Mouse (Mus musculus) forebrain, embryonic 14.5 days (tissue): Measurements from ENCODE around the gene Cand1. TPM values are rescaled to one million over a fixed set of nuclear protein-coding genes. Genes with fewer than 3 reads are reported as not detected.

Source experiments
- ATAC-seq: fragments of 200-750 bp; cut with Nextera tagmentation; 2 replicates; pipeline ENCODE4 v1.8.0; 2017; ENCODE audit warnings: mild to moderate bottlenecking, moderate library complexity
- DNase-seq: peaks from one replicate; pipeline ENCODE4 v3.0.0-alpha.2; 2015; ENCODE audit warnings: low spot score
- H3K27ac ChIP-seq: fragments of 300-500 bp; sonication (generic); 2 replicates; pipeline ENCODE4 v1.5.1; 2014; ENCODE audit warnings: low read depth, mild to moderate bottlenecking, control low read depth, low read length, moderate library complexity
- H3K27me3 ChIP-seq: fragments of 300-500 bp; sonication (generic); replicated peaks from 2 replicates; pipeline ENCODE4 v1.6.1; 2014; ENCODE audit warnings: low read length, control low read depth, mixed read lengths; ENCODE audit not compliant: control insufficient read depth, insufficient read depth
- H3K36me3 ChIP-seq: fragments of 300-500 bp; sonication (generic); 2 replicates; pipeline ENCODE4 v1.6.1; 2014; ENCODE audit warnings: low read length, control low read depth; ENCODE audit not compliant: control insufficient read depth, insufficient read depth
- H3K4me1 ChIP-seq: fragments of 300-500 bp; sonication (generic); 2 replicates; pipeline ENCODE4 v1.6.1; 2014; ENCODE audit warnings: antibody characterized with exemption, low read length, control low read depth; ENCODE audit not compliant: control insufficient read depth, insufficient read depth
- H3K4me2 ChIP-seq: fragments of 300-500 bp; sonication (generic); 2 replicates; pipeline ENCODE4 v1.6.1; 2014; ENCODE audit warnings: mild to moderate bottlenecking, control low read depth, low read length
- H3K4me3 ChIP-seq: fragments of 300-500 bp; sonication (generic); 2 replicates; pipeline ENCODE4 v1.5.1; 2014; ENCODE audit warnings: low read depth, low read length, control low read depth
- H3K9ac ChIP-seq: fragments of 300-500 bp; sonication (generic); 2 replicates; pipeline ENCODE4 v1.6.1; 2014; ENCODE audit warnings: mild to moderate bottlenecking, low read length, control low read depth, moderate library complexity
- H3K9me3 ChIP-seq: fragments of 300-500 bp; sonication (generic); replicated peaks from 2 replicates; pipeline ENCODE4 v1.6.1; 2016; ENCODE audit warnings: low read length, control low read depth, mixed read lengths; ENCODE audit not compliant: control insufficient read depth
- WGBS: fragments of 180-500 bp; shearing (Covaris S2); extraction: QIAGEN DNeasy Blood & Tissue Kit; methylation state at CpG from one replicate; pipeline ENCODE4 v1.1.7; 2014; 5-methylcytosine and 5-hydroxymethylcytosine counted together
- polyA plus RNA-seq: library from polyadenylated mRNA; unstranded; fragments of >200 nt; fragmentation: Nextera tagmentation; extraction: Ambion mirVana; gene quantifications from 2 replicates; pipeline ENCODE4 v1.2.1, GENCODE M21; 2014

The Cand1 gene
- polyA plus RNA-seq, 1 experiment from 2014 or later = 60.2 TPM

DNA sequence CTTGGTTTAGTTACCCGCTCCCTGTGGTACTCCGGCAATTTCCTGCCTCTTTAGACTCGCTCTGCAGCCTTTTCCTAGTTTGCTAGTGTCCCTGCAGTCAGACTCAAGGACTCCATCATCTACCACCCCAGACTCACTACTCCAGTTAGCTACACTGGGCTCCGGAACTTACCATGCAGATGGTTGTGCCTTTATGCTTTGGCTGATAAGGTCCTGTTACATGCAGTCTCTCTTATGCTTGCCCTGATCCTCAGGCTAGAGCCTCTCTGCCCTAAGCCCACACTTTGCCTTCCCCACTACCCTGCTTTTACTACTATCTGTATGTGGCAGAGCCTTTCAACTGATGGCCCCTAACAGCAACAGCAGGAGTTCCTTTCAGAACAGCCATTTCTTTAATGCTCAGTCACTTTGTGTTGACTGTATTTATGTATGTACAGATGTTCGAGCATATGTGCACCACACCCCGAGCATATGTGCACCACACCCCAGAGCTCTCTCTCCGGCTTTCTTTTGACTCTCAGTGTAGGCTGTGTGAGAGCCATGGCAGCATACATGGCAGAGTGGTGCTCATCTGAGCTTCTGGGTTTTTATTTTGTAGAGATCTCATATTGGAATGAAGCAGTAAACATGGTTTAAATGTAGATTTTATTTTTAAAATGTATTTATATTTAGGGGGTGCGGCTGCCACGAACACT lies 41.5 kb downstream of the Cand1 start:
- no peak overlapping the region for H3K4me2 ChIP-seq
- H3K4me1 ChIP-seq = no peaks in the 10 kb centered on the region
- no peak overlapping the region for H3K27ac ChIP-seq
- H3K9me3 ChIP-seq = no peaks in the 10 kb centered on the region
- DNase-seq (peak; percentile 64), ATAC-seq (peak; percentile 84)
- 93% methylated on average over 9 of the region's 9 CpGs for WGBS
- no peaks in the 10 kb centered on the region for H3K27me3 ChIP-seq
- no peak overlapping the region for H3K4me3 ChIP-seq
- H3K9ac ChIP-seq = no peak overlapping the region
- H3K36me3 ChIP-seq = peaks cover 40% of the 10 kb centered on the region

DNA sequence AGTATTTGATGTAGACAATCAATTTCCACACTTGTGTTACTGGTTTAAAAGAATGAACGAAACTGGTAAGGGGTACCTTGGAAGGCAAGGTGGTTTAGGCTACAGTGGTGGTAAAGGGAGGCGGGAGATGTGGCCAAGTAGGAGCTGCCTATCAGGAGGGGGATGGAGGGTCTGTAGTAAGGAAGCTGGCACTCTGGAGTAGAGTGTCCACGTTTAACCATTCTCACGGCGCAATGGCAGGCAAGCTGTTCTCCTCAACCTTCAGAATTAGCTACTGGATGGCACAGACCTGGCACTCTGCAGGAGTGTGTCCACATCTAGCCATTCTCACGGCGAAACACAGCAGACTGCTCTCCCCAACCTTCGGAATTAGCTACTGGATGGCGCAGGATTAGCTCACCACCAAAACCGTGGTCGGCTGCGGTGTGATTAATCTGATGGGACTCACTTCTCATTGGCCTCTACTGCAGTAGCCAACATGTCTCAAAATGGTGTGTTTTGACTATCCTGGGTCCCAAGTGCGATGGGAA lies 42.2 kb downstream of the Cand1 start:
- Histone ChIP-seq H3K4me1 (no peaks in the 10 kb centered on the region), H3K4me2 (no peak overlapping the region), H3K36me3 (peaks cover 34% of the 10 kb centered on the region), H3K9me3 (no peaks in the 10 kb centered on the region), H3K9ac (no peak overlapping the region), H3K27me3 (no peaks in the 10 kb centered on the region), H3K4me3 (no peak overlapping the region), H3K27ac (no peak overlapping the region)
- peak; percentile 8; the same call in 1 of the 2 replicates for ATAC-seq
- WGBS = 93% methylated on average over 13 of the region's 13 CpGs
- DNase-seq = no peak

DNA sequence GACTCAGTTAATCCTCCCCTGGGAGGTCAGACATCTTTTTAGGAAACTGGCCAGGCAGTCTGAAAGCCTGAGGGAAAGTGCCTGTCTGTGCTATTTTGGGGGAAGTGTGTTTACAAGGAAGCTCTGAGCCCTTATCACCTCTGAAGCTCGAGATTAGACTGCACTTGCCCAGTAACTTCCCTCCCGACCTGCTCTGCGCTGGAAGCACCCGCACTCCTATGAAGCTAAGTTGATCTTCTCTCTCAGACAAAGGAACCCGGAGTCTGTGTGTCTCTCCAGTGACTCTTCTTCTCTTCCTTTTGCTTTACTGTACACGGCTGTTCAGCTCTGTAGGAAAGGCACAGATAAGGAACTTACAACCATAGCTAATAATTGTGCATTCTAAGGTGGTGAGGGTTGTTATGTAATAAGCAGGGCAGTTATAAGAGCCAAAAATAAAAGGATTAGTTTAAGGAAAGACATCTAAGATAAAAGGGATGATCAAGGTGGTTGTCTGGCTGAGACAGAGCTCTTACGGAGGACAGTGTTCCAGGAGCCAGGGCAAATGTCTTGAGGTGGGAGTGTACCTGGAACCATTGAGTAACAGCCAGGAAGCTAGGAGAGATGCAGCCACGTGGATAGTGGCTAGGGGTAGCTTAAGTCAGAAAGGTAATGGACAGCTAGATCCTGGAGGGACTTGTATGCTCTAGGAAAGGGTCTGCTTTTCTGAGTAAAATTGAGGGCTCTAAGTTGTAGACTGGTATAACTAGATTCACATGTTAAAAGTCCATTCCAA lies 47.1 kb downstream of the Cand1 start:
- Histone ChIP-seq H3K36me3 (no peaks in the 10 kb centered on the region), H3K4me3 (no peak overlapping the region), H3K4me1 (no peaks in the 10 kb centered on the region), H3K9ac (no peak overlapping the region), H3K9me3 (no peaks in the 10 kb centered on the region), H3K27me3 (no peaks in the 10 kb centered on the region), H3K27ac (no peak overlapping the region), H3K4me2 (no peak overlapping the region)
- 67% methylated on average over 8 of the region's 8 CpGs for WGBS
- no peak for DNase-seq
- ATAC-seq = no peak

DNA sequence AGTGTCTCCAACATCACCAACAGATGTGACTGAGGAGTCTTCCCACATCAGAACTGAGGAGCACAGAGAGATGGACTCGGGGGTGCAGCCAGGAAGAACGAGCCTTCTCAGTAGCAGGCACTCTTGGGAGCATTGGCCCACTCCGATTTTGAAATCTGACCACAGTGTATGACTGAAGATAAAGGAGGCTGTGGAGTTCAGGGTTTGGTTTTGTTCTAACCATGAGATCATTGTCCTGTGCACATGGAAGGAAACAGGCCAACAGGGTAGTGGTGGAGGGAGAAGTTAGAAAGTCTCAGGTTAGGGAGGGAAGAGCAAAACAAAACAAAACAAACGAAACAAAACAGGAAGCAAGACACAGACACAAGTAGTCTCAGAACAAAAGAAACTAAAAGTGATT lies 52.1 kb downstream of the Cand1 start:
- ATAC-seq (no peak), DNase-seq (no peak)
- H3K9me3 ChIP-seq = no peaks in the 10 kb centered on the region
- no peak overlapping the region for H3K27ac ChIP-seq
- no peaks in the 10 kb centered on the region for H3K4me1 ChIP-seq
- H3K36me3 ChIP-seq = no peaks in the 10 kb centered on the region
- no peaks in the 10 kb centered on the region for H3K27me3 ChIP-seq
- H3K9ac ChIP-seq = no peak overlapping the region
- WGBS = 68% methylated on average over 4 of the region's 4 CpGs
- H3K4me3 ChIP-seq = no peak overlapping the region
- no peak overlapping the region for H3K4me2 ChIP-seq

DNA sequence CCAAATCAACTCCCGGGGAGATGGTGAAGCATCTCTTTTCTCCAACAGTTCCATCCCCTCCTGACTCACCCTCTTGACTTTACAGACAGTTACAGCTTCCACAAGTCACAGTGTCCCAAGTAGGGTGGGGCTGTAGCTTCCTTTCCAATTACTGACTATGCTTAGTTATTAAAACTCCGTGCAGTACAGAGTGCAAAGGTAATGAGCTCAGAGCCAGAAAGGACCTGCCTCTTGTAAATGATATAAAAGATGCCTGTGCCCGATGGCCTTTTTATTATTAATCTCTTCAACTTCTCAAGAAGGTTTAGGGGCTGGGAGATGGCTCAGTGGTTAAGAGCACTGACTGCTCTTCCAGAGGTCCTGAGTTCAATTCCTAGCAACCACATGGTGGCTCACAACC lies 70.2 kb downstream of the Cand1 start:
- Histone ChIP-seq H3K27me3 (no peaks in the 10 kb centered on the region), H3K4me3 (no peak overlapping the region), H3K4me1 (no peaks in the 10 kb centered on the region), H3K4me2 (no peak overlapping the region), H3K9me3 (no peaks in the 10 kb centered on the region), H3K27ac (no peak overlapping the region), H3K36me3 (no peaks in the 10 kb centered on the region), H3K9ac (no peak overlapping the region)
- WGBS = 83% methylated on average over 3 of the region's 3 CpGs
- ATAC-seq (no peak), DNase-seq (no peak)

DNA sequence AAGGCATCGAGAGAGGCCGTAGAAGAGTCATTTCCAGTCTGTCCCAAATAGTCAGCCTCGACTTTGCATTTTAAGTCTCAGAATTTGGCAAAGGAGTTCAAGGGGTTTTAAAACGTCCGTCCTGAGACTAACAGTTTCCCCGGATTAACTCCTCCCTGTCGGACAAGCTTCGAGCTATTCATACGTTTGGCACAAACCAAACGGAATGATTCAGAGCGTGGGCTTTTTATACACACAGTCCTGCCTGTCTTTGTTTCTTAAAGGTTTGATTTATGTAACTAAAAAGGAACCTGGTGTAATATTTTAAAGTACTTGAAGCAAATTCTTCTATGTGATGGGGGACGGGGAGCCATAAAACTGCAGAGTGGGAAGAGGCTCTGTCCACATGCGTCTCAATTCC lies 70.6 kb downstream of the Cand1 start:
- H3K4me3 ChIP-seq = no peak overlapping the region
- no peak overlapping the region for H3K27ac ChIP-seq
- H3K9ac ChIP-seq = no peak overlapping the region
- no peak for ATAC-seq
- no peaks in the 10 kb centered on the region for H3K9me3 ChIP-seq
- H3K4me2 ChIP-seq = no peak overlapping the region
- WGBS = 76% methylated on average over 13 of the region's 13 CpGs
- H3K36me3 ChIP-seq = no peaks in the 10 kb centered on the region
- H3K27me3 ChIP-seq = no peaks in the 10 kb centered on the region
- no peak for DNase-seq
- H3K4me1 ChIP-seq = no peaks in the 10 kb centered on the region

DNA sequence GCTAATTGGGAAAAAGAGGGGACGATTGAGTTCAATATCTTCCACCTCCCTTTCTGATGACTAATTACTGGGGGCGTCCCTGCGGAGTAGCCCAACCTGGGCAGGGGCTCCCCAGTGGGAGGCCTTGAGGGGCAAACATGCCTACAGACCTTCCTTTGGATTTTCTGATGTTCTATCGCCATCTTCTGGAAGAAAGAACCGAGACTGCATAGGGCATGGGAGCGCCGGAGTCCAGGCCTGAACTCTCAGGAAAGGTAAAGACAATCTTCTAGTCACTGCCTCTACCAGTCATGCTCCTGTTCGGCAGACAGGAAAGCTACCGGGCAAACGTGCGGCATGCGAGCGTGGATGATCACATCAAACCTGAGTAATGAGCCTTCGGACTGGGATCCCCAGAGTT lies 71.1 kb downstream of the Cand1 start:
- Histone ChIP-seq H3K27me3 (no peaks in the 10 kb centered on the region), H3K4me3 (no peak overlapping the region), H3K36me3 (no peaks in the 10 kb centered on the region), H3K27ac (no peak overlapping the region), H3K9me3 (no peaks in the 10 kb centered on the region), H3K9ac (no peak overlapping the region), H3K4me1 (no peaks in the 10 kb centered on the region), H3K4me2 (no peak overlapping the region)
- ATAC-seq (no peak), DNase-seq (peak; percentile 52)
- 28% methylated on average over 14 of the region's 14 CpGs for WGBS

DNA sequence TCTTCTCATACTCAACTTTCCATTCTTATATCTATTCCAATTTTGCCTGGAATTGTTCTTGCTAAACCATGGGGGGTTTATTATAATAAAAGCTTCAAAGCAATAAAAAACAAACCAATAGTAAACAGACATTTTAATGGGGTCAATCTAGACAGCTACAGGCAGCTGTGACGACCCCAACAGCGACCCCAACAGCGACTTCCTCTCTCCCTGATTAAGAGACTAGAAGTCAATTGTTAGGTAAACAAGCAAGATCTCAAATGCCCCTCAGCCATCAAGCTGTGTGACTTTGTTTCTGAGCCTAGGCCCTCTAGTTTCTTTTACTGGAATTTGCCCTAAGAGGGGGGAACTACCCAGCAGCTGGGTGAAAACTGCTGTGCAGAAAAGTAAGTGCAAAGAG lies 72.0 kb downstream of the Cand1 start:
- no peaks in the 10 kb centered on the region for H3K4me1 ChIP-seq
- no peak for ATAC-seq
- no peaks in the 10 kb centered on the region for H3K9me3 ChIP-seq
- H3K36me3 ChIP-seq = no peaks in the 10 kb centered on the region
- 9% methylated on average over 3 of the region's 3 CpGs for WGBS
- DNase-seq = no peak
- H3K9ac ChIP-seq = no peak overlapping the region
- no peak overlapping the region for H3K4me2 ChIP-seq
- no peak overlapping the region for H3K27ac ChIP-seq
- no peak overlapping the region for H3K4me3 ChIP-seq
- no peaks in the 10 kb centered on the region for H3K27me3 ChIP-seq

DNA sequence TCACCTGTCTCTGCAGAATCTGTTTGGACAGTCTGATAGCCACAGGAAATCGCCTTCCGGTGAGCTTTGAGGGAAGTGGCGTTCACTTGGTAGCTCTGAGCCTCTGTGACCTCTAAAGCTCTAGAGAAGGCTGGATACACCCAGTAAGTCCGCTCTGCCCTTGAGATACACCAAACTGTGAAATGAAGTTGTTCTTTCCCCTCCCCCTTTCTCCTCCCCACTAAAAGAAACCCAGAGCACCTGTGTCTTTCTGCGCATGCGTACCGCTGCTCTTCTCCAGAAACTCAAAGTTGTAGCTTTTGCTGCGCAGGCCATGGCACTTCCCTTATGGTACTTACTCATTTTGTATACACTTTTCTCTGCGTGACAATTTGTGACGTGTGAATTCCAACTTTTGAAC lies 74.8 kb downstream of the Cand1 start:
- Histone ChIP-seq H3K9ac (no peak overlapping the region), H3K9me3 (no peaks in the 10 kb centered on the region), H3K4me2 (no peak overlapping the region), H3K27ac (no peak overlapping the region), H3K36me3 (no peaks in the 10 kb centered on the region), H3K4me1 (no peaks in the 10 kb centered on the region), H3K27me3 (no peaks in the 10 kb centered on the region), H3K4me3 (no peak overlapping the region)
- WGBS = 93% methylated on average over 10 of the region's 10 CpGs
- DNase-seq (no peak), ATAC-seq (no peak)
